Mouse (Mus musculus) spleen, embryonic (tissue): ENCODE results near the gene Ak1.

Source experiments
- CTCF ChIA-PET: fragments of 350-600 bp; sonication (Branson Sonifier 250); formaldehyde crosslinking; loops from one replicate; lab custom pipeline; 2022; lab: Charles Lee

Gene Ak1

DNA sequence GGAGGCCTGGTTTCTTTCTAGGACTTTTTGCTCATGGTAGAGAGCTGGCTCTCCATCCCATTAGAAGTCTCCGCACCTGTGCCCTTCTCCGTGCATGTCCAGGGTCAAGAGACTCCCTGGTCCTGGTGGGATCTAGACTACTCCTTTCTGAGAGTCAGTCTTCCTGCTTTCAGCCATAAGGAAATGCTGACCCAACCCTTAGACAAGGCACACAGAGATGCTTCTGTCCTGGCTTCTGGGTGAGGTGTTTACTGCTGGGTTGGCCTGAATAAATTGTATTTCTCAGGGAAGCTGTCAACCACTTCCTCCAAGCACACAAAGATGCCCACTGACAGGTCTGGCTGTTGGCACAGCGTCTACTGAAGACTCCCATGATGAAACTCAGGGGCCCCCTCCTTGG is 22.1 kb upstream of the Ak1 start, which contains the start of gene St6galnac6:
TSS of gene St6galnac6 (plus strand) at position 301 of the 400 bp plus-strand sequence.
- CTCF ChIA-PET, result no interaction called here

DNA sequence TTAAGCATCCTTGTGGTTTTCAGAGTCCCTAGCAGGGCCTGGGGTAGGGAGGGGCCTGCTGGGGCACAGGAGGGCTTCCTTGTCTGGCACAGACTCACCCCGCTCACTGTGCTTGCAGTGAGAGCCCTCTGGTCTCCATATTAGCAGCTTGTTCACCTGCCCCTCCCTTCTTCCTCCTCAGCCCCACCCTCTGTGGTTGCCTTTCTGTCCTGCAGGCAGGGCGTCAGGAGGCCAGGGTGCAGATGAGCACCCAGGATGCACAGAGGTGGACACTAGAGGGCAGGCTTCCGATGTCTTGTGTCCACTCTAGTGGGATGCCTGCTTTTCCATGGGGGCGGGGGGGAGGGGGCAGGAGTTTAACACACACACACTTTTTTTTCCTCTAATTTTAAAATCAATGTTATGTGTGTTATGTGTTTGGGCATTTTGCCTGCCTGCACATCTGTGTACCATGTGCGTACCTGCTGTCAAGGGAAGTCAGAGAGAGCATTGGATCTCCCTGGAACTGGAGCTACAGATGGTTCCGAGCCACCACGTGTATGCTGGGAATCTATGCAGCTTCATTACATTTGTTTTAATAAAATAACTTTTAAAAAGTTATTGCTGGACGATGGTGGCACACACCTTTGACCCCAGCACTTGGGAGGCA is 20.0 kb upstream of the Ak1 start:
- CTCF ChIA-PET, result interaction anchor here (0.7 to 1.1 kb wide), 2 partner anchors 10 to 75 kb away, joined by 3 to 5 read pairs; no protein-coding TSS in a partner anchor

DNA sequence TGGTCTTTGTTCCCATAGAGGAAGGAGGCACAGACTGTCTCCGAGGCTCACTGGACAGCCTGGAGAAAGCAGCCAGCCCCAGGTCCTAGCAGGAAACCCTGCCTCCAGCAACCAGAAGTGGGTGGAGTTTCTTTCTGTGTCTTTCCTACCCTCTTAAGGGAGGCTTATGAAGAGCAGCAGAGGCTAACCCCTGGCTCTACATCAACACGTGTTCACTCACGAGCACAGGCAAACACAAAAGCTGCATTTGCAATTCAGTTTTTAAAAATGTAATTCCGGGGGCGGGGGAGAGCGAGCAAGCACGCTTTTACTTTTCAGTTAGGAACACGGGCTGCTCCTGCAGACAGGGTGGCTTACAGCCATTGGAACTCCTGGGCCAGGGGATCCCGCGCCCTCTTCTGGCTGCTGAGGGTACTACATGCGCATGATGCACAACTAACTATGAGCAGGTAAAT is 18.9 kb upstream of the Ak1 start:
- CTCF ChIA-PET, result interaction anchor here (0.5 to 0.7 kb wide), 4 partner anchors 30 to 958 kb away, joined by 3 to 7 read pairs (median 4); no protein-coding TSS in a partner anchor

DNA sequence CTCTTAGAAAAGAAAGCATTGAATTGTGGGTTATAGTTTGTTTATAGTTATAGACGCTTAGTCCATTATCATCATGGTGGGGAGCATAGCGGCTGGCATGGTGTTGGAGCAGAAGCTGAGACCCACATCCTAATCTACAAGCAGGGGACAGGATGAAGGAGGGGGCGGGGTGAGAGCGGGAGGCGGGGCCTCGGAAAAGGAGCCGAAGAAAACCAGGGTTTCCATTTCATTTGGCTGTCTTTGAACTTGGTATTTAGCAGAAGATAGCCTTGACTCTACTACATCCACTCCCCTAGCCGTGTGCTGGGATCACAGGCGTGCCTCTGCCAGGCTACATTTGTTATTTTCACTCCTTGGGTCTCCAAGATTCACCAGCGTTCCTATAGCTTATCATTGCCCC is 16.9 kb upstream of the Ak1 start:
- CTCF ChIA-PET, result interaction anchor here (0.7 to 0.8 kb wide), 2 partner anchors 32 to 248 kb away, joined by 3 to 4 read pairs; no protein-coding TSS in a partner anchor

DNA sequence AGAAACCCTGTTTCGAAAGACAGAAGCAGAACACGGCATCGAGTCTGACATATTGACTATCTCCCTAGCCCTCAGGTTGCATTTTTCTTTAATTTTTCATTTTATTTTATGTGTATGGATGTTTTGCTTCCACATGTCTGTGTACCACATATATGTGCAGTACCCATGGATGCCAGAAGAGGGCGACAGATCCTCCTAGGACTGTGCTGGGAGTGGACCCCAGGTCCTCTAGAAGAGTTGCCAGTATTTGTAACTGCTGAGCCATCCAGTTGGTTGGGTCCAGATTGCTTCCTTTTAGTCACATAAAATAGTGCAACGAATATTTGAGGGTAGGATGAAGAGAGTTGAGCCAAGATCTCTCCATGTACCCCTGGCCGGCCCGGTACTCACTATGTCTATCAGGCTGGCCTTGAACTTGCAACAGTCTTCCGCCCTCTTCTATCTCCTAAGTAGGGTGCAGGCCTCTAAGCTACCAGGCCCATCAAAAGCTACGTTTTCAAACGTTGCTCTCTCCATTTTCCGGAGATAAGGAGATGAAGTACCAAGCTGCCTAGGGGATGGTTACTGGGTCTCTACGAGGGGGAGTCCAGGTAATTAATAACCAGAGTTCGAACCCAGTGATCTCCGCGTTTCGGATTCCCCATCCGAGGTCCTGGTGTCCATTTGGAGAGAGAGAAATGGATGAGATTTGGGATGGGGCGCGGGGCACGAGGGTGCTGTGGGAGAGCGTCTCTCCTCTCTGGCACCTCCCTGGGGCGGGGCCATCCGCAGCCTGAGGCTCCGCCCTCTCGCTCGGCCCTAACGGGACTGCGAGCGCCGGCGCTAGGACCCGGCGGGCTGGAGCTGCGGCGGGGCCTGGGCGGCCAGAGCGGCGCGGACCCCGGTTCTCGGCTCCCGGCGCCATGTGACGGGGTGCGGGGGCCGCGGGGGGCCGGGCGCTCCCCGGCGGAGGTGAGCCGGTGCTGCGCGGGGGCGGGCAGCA is 15.1 kb upstream of the Ak1 start:
- CTCF ChIA-PET, result interaction anchor here (0.5 to 0.6 kb wide), 2 partner anchors 403 to 534 kb away, joined by 3 to 4 read pairs; no protein-coding TSS in a partner anchor

DNA sequence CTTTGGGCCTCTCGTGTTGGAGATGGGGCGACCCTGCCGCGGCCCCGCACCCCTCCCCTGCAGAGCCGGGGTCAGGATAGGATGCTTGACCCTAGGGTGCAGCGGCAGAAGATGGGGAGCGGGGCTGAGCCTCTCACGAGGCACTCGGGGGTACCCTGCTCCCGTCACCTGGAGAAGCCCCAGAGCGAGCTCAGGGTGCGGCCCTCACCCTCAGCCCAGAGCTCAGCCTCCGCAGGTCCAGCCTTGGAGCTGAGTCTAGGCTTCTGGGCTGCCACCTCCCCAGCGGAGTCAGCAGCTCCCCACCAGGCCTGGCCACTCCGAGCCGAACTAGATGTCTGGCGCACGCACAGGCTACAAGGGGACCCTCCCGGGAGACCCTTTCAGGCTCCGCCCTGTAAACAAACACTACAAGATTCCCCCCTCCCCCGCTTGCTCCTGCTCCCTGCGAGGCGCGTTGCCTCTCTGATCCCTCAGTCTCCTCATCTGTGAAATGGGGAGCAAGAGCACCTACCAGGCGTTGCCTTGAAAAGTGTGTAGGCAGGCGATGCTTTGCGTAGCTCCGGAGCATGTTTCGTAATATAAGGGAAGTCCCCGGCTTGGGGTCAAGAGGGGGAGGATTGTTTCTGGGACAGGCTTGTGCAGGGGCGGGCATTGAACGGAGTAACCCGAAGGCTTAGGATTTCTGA is 14.2 kb upstream of the Ak1 start:
- CTCF ChIA-PET, result interaction anchor here (0.5 to 0.6 kb wide), 2 partner anchors 402 to 535 kb away, joined by 3 to 4 read pairs; no protein-coding TSS in a partner anchor

DNA sequence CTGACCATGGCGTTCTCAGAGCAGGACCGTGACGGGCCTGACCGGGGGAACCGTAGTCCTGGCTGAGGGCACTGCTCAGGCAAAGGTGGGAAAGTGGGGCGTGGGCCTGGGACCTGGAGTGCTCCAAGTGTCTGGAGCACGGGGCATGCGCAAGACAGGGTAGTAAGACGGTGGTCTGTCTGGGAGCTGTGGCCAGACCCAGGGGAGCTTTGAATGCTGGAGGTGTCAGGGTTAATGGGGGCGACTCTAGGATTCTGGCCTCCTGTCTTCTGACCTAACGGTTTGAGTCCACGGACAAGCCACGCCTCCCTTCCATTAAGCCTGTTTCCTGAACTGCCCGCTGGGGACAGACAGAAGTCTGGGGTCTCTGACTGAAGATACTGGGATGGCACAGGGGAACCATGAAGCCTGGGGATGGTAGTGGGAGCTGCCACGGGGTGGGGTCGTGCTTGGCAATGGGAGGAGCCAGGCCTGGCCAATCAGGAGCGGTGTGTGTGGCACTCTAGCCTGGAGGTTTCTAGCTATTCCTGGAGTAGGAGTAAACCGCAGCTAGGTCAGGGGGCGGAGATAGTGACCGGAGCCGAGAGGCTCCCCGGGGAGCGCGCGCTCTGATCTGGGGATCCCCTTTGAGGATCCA is 13.3 kb upstream of the Ak1 start:
- CTCF ChIA-PET, result interaction anchor here (1.0 kb wide), 1 partner anchor 22 kb away, joined by 3 read pairs; no protein-coding TSS in a partner anchor

DNA sequence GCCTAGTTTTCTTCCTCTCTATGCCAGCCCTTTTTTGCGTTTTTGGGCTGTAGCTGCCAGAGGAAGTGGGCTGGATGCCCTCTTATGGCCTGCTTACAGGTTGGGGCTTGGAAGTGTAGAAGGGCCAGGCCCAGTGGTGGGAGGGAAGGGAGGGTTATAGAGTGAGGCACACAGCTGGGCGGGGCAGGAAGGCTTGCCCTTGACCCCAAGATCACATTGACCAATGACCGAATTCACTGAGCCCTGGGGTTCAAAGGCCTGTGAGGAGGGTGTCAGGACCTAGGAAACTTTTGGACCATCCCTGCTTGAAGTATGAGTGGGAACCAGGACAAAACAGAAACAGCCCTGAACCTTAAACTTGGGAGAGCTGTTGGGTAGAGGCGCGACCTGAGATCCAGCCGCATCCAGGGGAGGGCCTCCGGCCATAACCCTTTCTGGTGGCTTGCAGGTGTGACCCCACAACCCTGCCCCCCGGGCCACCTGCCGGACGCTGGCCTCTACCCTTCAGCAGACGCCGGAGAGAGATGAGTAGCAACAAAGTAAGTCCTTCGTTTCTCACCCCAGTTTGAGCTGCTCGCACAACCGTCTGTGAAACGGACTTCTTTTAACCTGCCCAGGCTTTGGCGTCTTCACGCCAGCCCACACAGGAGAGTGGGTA is 12.7 kb upstream of the Ak1 start:
- CTCF ChIA-PET, result interaction anchor here (1.0 to 2.1 kb wide), 2 partner anchors 22 to 25 kb away, joined by 3 to 9 read pairs; no protein-coding TSS in a partner anchor

DNA sequence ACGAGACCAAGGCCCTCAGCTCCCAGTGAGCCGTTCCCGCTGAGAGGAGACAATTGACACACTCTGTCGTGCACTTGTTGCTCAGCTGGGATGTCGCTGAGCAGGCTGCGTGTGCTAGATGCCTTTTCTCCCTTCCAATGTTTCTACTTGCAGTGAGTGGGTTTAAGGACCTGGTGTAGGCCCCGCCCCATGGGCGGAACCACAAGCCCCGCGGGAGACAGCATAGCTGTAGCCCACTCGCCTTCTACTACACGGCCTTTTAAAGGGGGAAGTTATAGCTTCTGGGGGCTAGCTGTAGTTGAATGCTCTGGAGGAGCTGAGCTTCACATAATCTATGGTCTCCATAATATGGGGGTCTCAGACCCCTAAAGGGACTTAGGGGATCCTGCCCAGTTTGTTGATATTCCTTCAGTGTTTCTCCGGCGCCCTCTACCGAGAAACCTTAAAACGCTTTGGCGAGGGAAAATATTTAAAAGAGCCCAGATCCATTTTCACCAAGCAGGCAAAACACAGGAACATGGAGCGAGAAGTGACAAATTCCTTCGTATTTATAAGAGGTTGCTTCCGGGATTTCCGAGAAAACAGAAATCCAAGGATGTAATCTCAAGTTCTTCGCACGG is 10.8 kb upstream of the Ak1 start:
- CTCF ChIA-PET, result interaction anchor here (2.1 kb wide), 1 partner anchor 27 kb away, joined by 9 read pairs; no protein-coding TSS in a partner anchor

DNA sequence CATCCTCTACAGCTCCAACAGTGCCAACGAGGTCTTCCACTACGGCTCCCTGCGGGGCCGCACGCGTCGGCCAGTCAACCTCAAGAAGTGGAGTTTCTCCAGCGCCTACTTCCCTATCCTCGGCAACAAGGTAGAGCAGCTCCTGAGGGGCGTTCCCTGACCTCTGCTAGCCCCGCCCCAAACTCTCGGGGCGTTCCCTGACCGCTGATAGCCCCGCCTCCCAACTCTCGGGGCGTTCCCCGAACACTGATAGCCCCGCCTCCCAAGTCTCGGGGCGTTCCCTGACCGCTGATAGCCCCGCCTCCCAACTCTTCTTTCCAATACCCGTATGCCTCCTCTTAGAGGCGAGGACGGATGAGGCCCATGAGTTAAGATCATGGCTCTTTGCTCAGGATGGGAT is 9.3 kb upstream of the Ak1 start:
- CTCF ChIA-PET, result no interaction called here

DNA sequence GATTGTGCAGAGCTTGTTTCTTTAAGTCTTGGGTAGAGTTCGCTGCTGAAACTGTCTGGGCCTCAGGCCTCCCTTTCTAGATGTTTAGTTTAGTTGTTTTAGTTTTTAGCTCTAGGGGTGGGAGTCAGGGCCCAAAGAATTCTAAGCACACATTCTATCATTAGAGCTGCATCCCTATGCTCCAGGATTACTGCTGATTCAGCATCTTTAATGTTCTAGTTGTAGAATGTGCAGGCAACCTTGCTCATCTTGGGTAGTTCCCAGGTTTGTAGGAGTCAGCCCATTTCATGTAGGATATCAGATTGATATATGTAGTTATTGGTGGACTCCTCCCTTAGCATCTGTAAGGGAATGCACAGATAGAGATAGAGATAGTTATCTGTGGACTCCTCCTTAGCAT is 4.4 kb upstream of the Ak1 start:
- CTCF ChIA-PET, result no interaction called here

DNA sequence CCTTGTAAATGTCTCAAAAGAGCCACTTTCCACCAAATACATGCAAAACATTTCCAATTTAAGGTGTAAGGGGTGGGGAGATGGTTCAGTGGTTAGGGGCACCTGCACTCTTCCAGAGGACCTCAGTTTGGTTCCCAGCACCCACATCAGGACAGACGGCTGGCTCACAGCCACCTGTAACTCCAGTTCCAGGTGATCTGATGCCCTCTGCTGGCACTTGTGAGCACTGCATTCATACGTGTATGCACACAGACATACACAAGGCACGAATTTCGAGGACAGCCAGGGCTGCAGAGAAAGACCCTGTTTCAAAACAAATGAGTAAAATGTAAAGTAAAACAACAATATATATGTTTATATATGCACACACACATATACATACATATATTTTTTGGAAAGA is 4.0 kb upstream of the Ak1 start:
- CTCF ChIA-PET, result no interaction called here

DNA sequence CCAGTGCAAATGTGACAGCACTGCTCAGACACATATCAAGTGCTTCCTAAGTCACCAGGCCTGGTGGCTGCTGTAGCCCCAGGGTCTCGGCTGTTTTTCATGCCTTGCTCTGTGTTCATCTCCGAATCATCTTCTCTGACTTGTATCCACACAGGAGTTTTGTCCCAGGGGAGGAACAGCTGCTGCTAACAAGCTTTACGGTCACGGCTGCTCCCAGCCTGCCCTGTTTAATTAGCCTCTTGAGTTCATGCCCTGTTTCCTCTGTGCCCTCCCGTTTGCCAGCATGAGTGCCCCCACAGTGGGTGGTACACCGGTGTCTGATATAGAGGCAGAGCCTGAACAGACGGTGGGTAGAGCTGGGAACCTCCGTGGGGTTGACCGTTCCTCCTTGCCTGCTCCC is 3.5 kb upstream of the Ak1 start:
- CTCF ChIA-PET, result no interaction called here

DNA sequence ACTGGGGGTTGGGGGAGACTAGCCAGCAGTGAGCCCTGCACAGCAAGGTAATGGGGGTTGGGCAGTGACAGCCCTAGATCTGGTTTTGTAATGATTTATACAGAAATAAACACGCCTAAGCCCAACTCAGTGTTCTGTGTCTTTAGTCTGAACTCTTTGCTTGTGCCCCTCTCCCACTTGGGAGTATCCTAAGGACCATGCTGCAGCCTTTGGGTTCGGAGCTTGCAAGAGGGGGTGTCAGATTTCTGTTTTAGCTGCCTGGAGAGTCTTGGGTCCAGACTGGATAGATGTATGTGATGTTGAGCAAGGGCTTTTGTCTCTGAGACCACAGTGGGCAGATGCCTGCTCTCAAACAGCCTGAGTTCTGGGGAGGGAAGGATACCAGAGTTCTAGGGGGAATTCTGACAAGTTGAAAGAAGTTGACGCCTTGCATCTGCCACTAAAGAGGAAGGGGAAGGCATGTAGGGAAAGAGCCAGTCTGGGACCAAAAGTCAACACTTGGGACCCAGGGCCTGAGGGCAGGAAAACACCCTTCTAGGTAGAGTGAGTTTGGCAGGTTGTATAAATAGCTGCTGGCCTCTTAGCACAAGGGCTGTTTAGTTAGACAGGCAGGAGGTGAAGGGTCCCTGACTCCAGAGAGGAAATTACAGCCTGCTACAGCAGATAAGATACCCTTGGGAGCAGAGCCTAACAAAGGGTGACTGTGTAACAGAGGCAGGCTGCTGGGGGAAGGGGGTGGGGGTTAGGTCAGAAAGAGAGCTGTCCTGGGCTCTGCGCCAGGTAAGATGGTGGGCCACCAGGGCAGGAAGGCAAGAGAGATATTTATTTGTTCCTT is 659 bp upstream of the Ak1 start:
- CTCF ChIA-PET, result interaction anchor here (0.5 kb wide), 1 partner anchor 20 kb away, joined by 3 read pairs; no protein-coding TSS in a partner anchor

DNA sequence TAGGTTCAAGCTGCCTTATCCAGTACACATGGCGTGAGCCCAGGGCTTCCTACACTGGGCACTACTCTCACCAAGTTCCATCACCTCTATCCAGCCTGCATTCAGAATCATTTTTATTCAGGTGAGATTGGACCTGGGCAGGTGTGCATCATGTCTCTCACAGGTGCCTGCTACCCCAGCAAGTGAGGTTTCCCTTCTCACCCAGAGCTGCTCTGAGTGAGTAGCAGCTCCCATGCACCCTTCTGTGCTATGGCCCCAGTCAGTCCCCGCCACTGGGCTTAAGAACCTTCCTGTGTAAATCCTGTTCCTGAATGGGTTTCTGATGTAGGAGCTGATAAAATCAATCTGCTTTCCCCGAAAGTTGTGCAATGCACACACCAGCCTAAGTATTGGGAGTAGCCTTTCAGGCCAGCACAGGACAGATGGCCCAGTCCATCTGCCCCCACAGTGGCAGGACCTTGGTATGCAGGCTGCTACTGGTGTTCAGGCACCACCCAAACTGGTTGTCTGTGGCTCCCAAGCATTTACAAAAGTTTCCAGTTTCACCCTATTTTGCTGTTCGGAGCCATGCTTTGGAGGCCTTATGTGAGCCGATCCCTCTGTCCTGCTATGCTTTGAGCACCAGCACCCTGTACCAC is 2.7 kb downstream of the Ak1 start:
- CTCF ChIA-PET, result interaction anchor here (0.6 kb wide), 1 partner anchor 112 kb away, joined by 5 read pairs; no protein-coding TSS in a partner anchor

DNA sequence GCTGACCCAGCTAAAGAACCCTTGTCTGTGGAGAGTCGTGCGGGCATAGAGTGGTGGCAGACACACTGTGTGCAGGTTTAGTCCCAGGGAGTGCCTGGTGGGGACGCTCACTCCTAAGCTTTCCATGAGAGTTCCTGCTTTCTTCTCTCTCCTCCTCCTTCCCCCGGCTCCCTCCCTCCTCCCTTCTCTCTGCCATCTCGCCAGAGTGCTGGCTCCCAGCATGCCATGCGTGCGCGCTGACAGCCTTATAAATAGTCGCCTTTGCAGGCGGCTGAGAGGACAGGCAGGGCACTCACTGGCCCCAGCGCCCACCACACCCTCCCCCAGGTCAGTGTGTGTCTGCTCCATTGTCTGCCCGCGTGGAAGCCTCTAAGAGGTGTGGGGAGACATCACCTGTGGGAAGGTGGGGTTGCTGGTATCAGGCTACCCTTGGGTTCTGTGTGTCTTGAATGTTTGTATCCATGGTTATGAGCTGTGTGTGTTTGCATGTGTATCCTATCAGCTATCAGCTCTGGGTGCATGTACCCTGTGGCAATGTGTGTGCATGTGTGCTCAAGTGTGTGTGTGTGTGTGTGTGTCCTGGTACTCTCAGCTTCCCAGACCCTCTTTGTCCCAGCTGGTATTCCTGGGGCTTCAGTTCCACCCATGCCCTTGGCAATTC is 3.8 kb downstream of the Ak1 start:
- CTCF ChIA-PET, result no interaction called here

DNA sequence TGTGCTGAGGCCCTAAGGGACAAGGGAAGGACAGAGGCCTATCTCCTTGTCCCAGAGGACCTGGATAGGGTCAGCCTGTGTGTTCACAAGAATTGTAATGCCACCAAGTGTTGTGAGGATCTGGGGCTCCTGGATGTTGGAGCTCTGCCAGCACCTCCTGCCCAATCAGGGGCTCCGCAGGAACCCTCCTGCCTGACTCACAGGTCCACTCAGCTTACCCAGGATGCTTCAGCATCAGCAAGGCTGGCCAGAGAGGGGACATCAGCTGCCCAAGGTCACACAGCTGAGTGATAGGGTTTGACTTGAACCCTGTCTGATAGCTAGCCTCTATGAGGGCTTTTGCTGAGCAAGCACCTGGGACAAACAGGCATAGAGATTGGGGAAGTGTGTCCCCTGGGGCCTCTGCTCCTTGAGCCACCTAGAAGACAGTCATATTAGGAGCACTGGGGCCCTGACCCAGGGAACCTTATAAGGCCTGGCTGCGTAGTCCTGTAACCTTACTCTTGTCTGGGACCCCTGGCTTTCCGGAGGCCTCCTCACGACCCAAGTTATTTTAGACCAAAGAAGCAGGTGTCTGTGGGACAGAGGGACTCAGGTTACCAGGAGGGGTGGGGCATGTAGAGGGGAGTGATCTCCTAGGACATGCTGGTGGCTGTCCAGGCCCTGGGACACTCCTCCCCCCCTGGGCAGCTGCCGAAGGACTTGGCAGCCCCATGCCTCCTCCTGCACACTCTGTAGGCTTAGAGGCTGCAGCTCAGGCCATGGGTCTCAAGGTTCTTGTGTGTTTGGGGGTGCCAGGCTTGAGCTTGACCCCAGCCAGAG is 4.5 kb downstream of the Ak1 start:
- CTCF ChIA-PET, result no interaction called here
